Mouse (Mus musculus): ENCODE measurements around the gene Tbc1d30.

Gene Tbc1d30

DNA sequence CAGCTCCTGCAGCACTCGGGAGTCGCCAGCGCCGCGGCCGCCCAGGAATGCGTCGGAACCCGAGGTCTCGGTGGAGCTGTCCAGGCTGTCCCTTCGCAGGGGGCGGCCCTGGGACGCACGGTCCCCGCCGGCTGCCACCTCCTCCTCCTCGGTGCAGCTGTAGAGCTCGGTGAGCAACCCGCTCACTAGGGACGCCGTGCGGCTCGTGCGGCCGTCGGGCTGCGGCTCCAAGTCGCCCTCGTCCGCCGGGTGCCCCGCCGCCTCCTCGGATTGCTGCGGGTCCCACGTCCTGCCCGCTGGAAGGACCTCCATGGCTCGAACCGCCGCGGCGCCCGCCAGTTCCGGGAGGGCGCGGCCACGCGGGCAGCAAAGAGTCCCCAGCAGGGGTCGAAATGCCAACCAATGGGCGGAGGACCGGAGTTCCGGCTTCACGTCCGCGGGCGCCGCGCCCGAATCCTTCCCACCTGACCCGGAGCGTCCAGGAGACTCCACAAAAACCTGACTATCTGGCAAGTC is at the start of gene Tbc1d30:
TSS of gene Tbc1d30 (minus strand) at position 213 of the 516 bp plus-strand sequence.
- DNase-seq (ENCODE audit: low read depth in 2 of 2, low spot score in 2 of 2) = peak in 1 of 2 experiments; percentile 5

- no peak for DNase-seq (ENCODE audit: low read depth in 2 of 2, low spot score in 2 of 2)
Observed at GRCm38 (mm10) chr10:121398599-121398998, 47.5 kb upstream of the Tbc1d30 start.

GRCm38 (mm10) chr10:121395542-121396176 is 44.6 kb upstream of the Tbc1d30 start:
- DNase-seq (ENCODE audit: low read depth in 2 of 2, low spot score in 2 of 2) = no peak

DNA sequence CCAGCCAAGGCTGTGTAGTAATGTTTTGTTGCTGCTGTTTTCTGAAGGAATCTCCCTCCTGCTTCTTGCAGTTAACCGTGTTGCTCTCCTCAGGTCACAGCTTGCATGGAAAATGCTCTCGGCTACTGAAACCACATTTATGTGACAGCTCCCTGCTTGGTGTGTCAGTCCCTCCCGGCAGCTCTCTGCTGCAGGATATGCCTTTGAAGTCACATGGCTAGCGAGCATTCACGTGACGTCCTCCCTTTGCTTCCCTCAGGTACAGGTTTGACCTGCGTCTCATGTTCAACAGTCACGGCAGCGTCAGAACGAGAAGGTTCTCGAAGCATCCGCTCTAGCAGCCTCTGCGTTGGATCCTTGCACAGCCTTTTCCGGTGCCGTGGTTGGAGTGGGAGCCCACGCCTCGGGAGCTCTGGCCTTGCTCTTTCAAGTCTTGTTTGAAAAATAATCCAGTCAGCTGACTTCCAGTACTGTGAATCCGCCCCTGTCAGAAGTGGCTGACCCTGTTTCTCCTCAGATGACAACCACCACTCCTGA is 43.8 kb upstream of the Tbc1d30 start:
- no peak for DNase-seq (ENCODE audit: low read depth in 2 of 2, low spot score in 2 of 2)

- no peak for DNase-seq (ENCODE audit: low read depth in 2 of 2, low spot score in 2 of 2)
Observed at GRCm38 (mm10) chr10:121394270-121394669, 43.2 kb upstream of the Tbc1d30 start.

- DNase-seq (ENCODE audit: low read depth in 2 of 2, low spot score in 2 of 2) = no peak
Observed at GRCm38 (mm10) chr10:121391901-121392300, 40.8 kb upstream of the Tbc1d30 start.

DNA sequence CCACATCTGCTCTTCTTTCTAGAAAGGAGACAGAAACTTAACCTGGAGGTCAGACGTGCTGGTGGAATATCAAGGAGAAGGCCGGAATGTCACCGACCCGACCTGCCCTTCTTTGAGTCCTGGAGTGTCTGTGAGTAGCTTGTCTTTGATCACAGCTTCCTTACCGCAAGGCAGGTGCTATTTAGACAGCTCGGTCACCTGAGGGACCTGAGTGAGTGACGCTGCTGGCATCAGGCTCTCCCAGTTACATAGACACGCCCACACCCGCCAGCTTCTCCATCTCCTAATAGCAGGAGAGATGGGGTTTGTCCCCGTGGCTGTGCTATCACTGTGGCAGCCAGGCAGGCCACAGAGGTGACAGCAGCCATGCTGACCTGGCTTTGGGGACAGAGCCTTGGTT is 39.5 kb upstream of the Tbc1d30 start:
- DNase-seq (ENCODE audit: low read depth in 2 of 2, low spot score in 2 of 2) = no peak

DNA sequence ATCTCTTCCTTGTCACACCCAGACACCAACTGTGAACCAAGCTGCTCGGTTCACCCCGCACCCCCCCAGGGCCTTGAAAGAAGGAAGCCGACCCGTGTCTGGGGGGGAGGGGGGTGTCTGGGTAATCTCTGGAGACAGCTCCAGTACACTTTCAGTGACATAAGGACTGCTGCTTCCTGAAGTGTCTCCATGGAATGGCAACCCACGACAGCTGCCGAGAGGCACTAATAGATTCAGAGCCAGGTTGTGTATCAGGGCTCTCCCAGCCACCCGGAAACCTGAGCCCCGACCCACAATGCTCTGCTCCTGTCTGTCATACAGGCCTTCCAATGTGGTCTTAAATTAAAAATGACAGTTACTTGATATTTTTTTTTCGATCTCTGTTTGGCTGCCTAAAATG is 35.3 kb upstream of the Tbc1d30 start:
- no peak for DNase-seq (ENCODE audit: low read depth in 2 of 2, low spot score in 2 of 2)

DNA sequence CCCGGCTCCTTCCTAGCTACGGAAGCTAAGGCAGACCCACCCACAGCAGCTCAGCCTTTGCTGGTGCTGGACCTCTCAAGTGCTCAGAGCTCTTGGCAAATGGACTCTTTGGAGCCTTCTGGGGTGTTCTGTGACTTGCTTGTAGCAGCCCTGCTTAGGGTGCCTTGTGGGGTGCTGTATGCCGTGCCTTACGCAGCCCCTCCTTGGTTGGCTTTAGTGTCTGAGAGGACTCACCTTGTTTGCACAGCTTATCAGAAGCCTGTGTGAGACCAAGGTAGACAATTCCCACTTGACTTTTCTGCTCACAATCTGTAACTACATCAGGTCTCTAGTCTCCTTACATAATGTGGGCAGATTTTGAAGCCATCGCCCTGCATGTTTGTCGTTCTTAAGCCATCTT is 34.6 kb upstream of the Tbc1d30 start:
- no peak for DNase-seq (ENCODE audit: low read depth in 2 of 2, low spot score in 2 of 2)

GRCm38 (mm10) chr10:121384710-121385109 is 33.6 kb upstream of the Tbc1d30 start:
- no peak for DNase-seq (ENCODE audit: low read depth in 2 of 2, low spot score in 2 of 2)

DNA sequence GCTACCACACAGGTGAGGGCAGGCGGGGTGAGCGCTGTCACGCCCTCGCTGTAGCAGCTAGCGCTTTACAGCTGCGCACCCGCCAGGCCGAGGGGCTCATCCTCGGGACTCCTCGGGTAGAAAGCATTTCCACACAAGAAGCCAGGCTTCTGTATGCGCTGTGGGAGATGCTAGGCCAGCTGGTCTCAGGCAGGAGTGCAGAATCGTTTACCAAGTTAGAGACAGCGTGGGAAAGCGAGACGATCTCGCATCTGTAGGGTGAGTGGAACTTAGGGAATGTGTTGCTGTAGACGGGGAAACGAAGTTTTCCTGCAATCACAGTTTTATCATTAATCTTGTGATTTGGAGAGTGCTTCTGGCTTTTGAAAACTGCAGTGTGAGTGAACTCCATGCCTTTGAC is 30.2 kb upstream of the Tbc1d30 start:
- no peak for DNase-seq (ENCODE audit: low read depth in 2 of 2, low spot score in 2 of 2)

DNA sequence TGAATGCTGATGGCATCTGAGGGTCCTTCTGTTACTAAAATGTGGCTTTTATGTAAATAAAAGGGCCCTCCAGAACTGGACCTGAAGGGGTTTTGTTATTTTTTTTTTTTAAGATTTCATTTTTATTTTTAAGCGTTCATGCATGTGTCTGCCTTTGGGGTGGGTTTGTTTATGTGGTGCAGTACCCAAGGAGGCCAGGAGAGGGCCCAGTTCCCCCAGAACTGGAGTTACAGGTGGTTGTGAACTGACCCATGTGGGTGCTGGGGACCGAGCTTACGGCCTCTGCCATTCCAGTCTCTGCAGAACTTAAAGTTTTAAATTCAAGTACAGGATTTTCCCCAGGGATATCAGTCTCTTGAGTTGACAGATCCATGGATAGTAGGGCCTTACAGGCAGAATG is 28.3 kb upstream of the Tbc1d30 start:
- DNase-seq (ENCODE audit: low read depth in 2 of 2, low spot score in 2 of 2) = no peak

- DNase-seq (ENCODE audit: low read depth in 2 of 2, low spot score in 2 of 2) = no peak
Observed at GRCm38 (mm10) chr10:121376530-121377271, 25.6 kb upstream of the Tbc1d30 start.

DNA sequence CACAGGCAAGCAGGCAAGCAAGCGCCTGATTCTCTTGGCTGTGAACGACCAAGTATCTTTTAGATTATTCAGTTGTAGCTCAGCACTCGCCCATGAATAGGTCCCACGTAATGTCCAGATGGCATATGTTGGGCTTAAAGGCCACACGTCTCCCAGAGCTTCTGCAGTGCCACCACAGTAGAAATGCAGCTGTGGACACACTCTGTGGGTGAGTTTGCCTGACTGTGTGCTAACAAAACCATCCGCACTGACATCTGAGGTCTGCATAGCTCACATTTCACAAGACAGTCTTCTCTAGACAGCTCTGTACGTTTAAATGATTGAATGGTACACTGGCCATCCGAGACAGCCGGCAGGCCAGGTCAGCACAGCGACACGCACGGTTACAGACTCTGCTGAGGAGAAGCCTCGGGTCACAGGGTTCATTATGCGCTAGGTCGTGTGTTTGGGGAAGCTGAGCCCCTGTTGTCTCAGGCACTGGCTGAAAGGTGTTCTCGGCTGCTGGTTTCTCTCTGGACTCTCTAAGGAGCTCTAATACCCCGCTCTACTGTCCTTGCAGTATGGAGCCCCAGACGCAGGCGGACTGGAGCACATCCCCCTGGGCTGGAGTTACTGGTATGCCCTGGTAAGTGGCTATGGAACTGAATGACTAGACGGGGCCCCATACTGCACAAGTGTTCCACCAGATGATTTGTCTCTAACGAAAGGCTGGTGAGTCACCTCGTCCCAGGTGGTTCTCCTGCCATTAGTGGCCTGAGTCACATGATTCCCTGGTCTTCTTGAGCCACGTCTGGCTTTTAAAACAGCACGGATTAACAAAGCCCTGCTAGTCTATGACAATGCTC is 24.8 kb upstream of the Tbc1d30 start:
- no peak for DNase-seq (ENCODE audit: low read depth in 2 of 2, low spot score in 2 of 2)

DNA sequence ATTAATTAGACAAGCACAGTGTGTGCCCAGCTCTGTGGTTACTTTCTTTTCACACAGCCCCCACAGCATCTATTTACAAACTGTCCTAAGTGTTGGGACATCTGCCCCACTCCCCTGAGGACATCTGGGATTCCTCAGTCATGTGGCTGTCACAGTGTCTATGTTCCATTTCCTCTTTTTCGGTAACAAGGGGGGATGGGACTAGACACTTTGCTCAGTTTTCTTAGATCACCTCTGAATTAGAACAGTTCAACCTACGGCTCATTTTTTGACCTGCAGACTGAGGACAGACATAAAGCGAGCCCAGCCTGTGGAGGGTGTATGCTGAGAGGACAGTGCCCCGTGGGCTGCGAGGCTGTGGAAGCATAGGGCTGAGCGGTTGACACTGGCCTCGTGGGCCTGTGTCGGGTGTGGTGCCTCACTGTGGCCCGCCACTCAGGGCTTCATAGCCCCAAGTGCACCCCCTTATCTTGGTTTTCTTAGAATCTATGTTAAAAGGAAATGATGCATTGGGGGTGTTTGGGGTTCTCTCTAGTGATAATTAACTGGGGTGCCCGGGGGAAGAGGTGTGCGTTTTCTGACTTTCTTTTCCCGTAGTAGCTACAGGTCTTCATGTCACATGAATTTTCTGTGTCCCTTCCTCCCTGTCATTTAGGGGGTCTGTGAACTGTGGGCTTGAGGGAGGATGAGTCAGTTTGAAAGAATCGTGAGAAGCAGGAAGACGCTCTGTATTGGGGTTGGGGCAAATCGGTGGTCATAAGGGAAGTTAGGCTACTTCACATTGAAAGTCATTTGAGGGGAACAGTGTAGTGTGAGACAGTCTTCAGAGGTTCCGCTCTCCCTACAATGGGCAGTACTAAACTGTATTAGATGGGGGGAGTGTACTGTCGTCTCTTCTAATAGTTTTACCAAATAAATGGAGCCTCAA is 23.9 kb upstream of the Tbc1d30 start:
- no peak for DNase-seq (ENCODE audit: low read depth in 2 of 2, low spot score in 2 of 2)

DNA sequence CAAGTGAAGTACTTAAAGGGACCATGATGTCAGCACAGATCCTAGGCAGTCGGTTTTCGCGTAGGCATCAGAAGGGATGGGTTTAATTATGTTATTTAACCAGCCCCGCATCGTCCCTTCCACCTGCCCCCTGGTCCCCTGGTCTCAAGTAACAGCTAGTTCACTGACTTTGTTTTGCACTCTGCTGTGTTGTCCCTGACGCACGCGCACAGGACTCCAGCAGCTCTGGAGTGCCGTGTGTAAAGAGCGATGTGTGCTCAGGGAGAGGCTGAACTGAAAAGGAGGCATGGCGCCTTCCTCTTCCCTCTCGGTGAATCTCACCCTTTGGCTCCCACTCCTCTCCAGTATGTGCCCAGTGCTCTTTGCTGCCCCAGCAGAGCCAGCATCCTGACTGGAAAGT is 22.9 kb upstream of the Tbc1d30 start:
- DNase-seq (ENCODE audit: low read depth in 2 of 2, low spot score in 2 of 2) = no peak

DNA sequence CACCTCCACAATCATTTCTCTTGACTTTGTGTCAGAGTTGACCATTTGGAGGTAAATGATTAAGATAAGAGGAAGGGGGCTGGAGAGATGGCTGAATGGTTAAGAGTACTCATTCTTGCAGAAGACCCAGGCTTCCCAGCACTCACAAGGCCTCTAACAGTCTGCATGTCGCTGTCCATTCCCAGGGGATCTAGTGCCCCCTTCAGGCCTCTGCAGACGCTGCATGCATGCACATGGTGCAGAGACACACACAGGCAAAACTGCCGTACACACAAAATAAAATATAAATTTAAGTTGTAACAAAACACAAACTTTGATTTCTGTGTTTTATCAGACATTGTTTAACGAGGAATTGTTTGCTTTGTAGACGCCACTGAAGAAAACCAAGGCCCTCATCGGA is 19.7 kb upstream of the Tbc1d30 start:
- DNase-seq (ENCODE audit: low read depth in 2 of 2, low spot score in 2 of 2) = no peak

DNA sequence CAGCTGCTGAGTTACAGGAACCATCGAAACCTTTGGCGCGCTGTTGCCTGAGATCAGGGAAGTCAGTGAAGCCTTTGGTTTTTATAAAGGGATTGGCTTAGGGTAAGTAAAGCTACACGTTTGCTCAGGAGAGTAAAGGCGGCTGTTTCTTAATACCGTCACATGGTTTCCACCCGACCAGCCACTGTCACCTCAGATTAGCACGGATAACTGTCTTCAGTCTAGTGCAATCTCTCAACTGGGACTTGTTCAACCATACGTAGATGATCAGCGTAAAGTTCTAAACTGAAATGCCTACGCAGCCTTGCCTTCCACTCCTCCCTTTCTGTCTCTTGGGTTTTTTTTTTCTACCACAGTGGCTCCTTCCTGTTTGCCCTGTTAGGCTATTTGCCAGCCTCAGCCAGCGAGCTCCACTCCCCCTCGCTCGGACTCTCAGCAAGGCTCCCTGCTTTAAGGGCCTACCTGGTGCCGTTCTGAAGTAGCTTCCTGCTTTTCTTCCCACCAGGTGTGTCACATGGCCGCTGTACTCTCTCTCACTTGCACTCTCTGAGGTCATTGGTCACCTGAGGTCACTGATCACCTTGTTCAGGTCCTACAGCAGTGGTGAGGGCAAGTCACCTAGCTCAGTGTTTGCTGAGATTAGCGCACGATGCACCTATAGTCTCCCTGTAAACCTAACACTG is 17.8 kb upstream of the Tbc1d30 start:
- DNase-seq (ENCODE audit: low read depth in 2 of 2, low spot score in 2 of 2) = no peak

DNA sequence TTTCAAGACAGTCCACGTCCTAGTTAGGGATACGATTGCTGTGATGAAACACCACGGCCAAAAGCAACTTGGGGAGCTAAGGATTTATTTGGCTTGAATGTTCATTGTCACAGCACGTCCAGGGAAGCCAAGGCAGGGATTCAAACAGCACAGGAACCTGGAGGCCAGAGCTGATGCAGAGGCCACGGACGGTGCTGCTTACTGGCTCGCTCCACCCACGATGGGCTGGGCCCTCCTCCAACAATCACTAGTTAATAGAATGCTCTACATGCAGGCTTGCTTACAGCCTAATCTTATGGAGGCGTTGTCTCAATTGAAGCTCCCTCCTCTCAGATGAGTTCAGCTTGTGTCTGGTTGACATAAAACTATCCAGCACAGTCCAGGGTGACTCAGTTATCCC is 16.7 kb upstream of the Tbc1d30 start:
- no peak for DNase-seq (ENCODE audit: low read depth in 2 of 2, low spot score in 2 of 2)

DNA sequence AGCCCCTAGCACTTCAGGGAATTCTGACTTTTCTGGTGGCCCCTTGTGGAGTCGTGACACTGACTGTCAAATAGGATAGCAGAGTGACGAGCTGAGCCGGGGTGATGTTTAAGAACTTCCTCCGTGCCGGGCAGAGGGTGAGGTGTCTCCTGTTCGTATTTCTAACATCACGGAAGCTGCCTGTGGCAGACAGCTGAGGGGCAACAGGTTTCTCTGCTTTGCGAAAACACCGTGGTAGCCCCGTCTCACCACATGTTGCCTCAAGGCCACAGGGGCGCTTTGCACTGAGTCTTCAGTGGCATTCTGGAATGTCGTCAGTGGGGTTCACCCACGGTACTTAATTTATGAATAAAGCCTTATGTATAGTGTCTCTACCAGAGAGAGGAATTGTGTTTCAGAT is 16.2 kb upstream of the Tbc1d30 start:
- no peak for DNase-seq (ENCODE audit: low read depth in 2 of 2, low spot score in 2 of 2)
